Mouse (Mus musculus): ENCODE data around the gene Exosc9. TPM values are rescaled to one million over a fixed set of nuclear protein-coding genes. Genes with fewer than 3 reads are reported as not detected.

The Exosc9 gene
- 69.1 and 77.0 TPM in 2 replicates for polyA plus RNA-seq (2014; fragmentation: Nextera tagmentation; extraction: Ambion mirVana)

GRCm38 (mm10) chr3:36552406-36553047, at the start of gene Exosc9:
Gene Exosc9 (plus strand): TSS chr3:36552606.
- Histone ChIP-seq H3K4me2 (replicated peaks; ENCODE audit: low read depth, low read length) (peak within 1 kb of the TSS; percentile 93), H3K4me1 (ENCODE audit: control insufficient read depth, insufficient read depth, low read length) (no peaks in the 10 kb centered on the region), H3K9me3 (ENCODE audit: control insufficient read depth, low read length) (no peaks in the 10 kb centered on the region), H3K4me3 (ENCODE audit: low read length) (peak within 1 kb of the TSS; percentile 93), H3K27ac (ENCODE audit: low read depth, low read length) (no peak within 1 kb of the TSS), H3K36me3 (ENCODE audit: control insufficient read depth, insufficient read depth, low read length) (peaks cover 34% of the 10 kb centered on the region), H3K9ac (ENCODE audit: low read depth, low read length) (peak within 1 kb of the TSS; percentile 72), H3K27me3 (ENCODE audit: control insufficient read depth, insufficient read depth, low read length) (no peaks in the 10 kb centered on the region)
- under 1% methylated on average over 39 of the region's 39 CpGs for WGBS
- peak; percentile 96 for ATAC-seq (ENCODE audit: low FRiP score, low TSS enrichment)

- Histone ChIP-seq H3K4me1 (ENCODE audit: control insufficient read depth, insufficient read depth, low read length) (no peaks in the 10 kb centered on the region), H3K27me3 (ENCODE audit: control insufficient read depth, insufficient read depth, low read length) (no peaks in the 10 kb centered on the region), H3K4me2 (replicated peaks; ENCODE audit: low read depth, low read length) (no peak overlapping the region), H3K4me3 (ENCODE audit: low read length) (no peak overlapping the region), H3K27ac (ENCODE audit: low read depth, low read length) (no peak overlapping the region), H3K9ac (ENCODE audit: low read depth, low read length) (no peak overlapping the region), H3K36me3 (ENCODE audit: control insufficient read depth, insufficient read depth, low read length) (no peaks in the 10 kb centered on the region), H3K9me3 (ENCODE audit: control insufficient read depth, low read length) (no peaks in the 10 kb centered on the region)
- 89% methylated on average over 8 of the region's 8 CpGs for WGBS
- no peak for ATAC-seq (ENCODE audit: low FRiP score, low TSS enrichment)
Measured at GRCm38 (mm10) chr3:36505306-36505705, 47.1 kb upstream of the Exosc9 start.

- H3K36me3 ChIP-seq (ENCODE audit: control insufficient read depth, insufficient read depth, low read length) = no peaks in the 10 kb centered on the region
- no peak overlapping the region for H3K9ac ChIP-seq (ENCODE audit: low read depth, low read length)
- 78% methylated on average over 10 of the region's 10 CpGs for WGBS
- no peaks in the 10 kb centered on the region for H3K9me3 ChIP-seq (ENCODE audit: control insufficient read depth, low read length)
- H3K27me3 ChIP-seq (ENCODE audit: control insufficient read depth, insufficient read depth, low read length) = no peaks in the 10 kb centered on the region
- no peak overlapping the region for H3K27ac ChIP-seq (ENCODE audit: low read depth, low read length)
- H3K4me3 ChIP-seq (ENCODE audit: low read length) = no peak overlapping the region
- H3K4me1 ChIP-seq (ENCODE audit: control insufficient read depth, insufficient read depth, low read length) = no peaks in the 10 kb centered on the region
- ATAC-seq (ENCODE audit: low FRiP score, low TSS enrichment) = no peak
- H3K4me2 ChIP-seq (replicated peaks; ENCODE audit: low read depth, low read length) = no peak overlapping the region
Measured at GRCm38 (mm10) chr3:36505809-36506735, 46.3 kb upstream of the Exosc9 start.

- no peaks in the 10 kb centered on the region for H3K27me3 ChIP-seq (ENCODE audit: control insufficient read depth, insufficient read depth, low read length)
- no peak overlapping the region for H3K27ac ChIP-seq (ENCODE audit: low read depth, low read length)
- 76% methylated on average over 6 of the region's 6 CpGs for WGBS
- H3K9me3 ChIP-seq (ENCODE audit: control insufficient read depth, low read length) = no peaks in the 10 kb centered on the region
- no peak overlapping the region for H3K9ac ChIP-seq (ENCODE audit: low read depth, low read length)
- H3K36me3 ChIP-seq (ENCODE audit: control insufficient read depth, insufficient read depth, low read length) = no peaks in the 10 kb centered on the region
- no peak overlapping the region for H3K4me3 ChIP-seq (ENCODE audit: low read length)
- no peak overlapping the region for H3K4me2 ChIP-seq (replicated peaks; ENCODE audit: low read depth, low read length)
- no peaks in the 10 kb centered on the region for H3K4me1 ChIP-seq (ENCODE audit: control insufficient read depth, insufficient read depth, low read length)
- ATAC-seq (ENCODE audit: low FRiP score, low TSS enrichment) = no peak
Measured at GRCm38 (mm10) chr3:36511491-36511890, 40.9 kb upstream of the Exosc9 start.

GRCm38 (mm10) chr3:36516196-36516595, 36.2 kb upstream of the Exosc9 start:
- Histone ChIP-seq H3K4me2 (replicated peaks; ENCODE audit: low read depth, low read length) (no peak overlapping the region), H3K36me3 (ENCODE audit: control insufficient read depth, insufficient read depth, low read length) (no peaks in the 10 kb centered on the region), H3K9ac (ENCODE audit: low read depth, low read length) (no peak overlapping the region), H3K27me3 (ENCODE audit: control insufficient read depth, insufficient read depth, low read length) (peaks cover 15% of the 10 kb centered on the region), H3K27ac (ENCODE audit: low read depth, low read length) (no peak overlapping the region), H3K4me1 (ENCODE audit: control insufficient read depth, insufficient read depth, low read length) (no peaks in the 10 kb centered on the region), H3K9me3 (ENCODE audit: control insufficient read depth, low read length) (no peaks in the 10 kb centered on the region), H3K4me3 (ENCODE audit: low read length) (no peak overlapping the region)
- WGBS = 83% methylated on average over 9 of the region's 9 CpGs
- no peak for ATAC-seq (ENCODE audit: low FRiP score, low TSS enrichment)

- no peaks in the 10 kb centered on the region for H3K9me3 ChIP-seq (ENCODE audit: control insufficient read depth, low read length)
- ATAC-seq (ENCODE audit: low FRiP score, low TSS enrichment) = peak; percentile 57; the same call in 1 of the 2 replicates
- H3K9ac ChIP-seq (ENCODE audit: low read depth, low read length) = peak within 1 kb of the TSS; percentile 31
- no peaks in the 10 kb centered on the region for H3K36me3 ChIP-seq (ENCODE audit: control insufficient read depth, insufficient read depth, low read length)
- H3K27me3 ChIP-seq (ENCODE audit: control insufficient read depth, insufficient read depth, low read length) = peaks cover 30% of the 10 kb centered on the region
- WGBS = under 1% methylated on average over 50 of the region's 51 CpGs
- H3K4me1 ChIP-seq (ENCODE audit: control insufficient read depth, insufficient read depth, low read length) = no peaks in the 10 kb centered on the region
- H3K4me3 ChIP-seq (ENCODE audit: low read length) = peak within 1 kb of the TSS; percentile 46
- no peak within 1 kb of the TSS for H3K27ac ChIP-seq (ENCODE audit: low read depth, low read length)
- H3K4me2 ChIP-seq (replicated peaks; ENCODE audit: low read depth, low read length) = peak within 1 kb of the TSS; percentile 85
Measured at GRCm38 (mm10) chr3:36521073-36522060, 31.0 kb upstream of the Exosc9 start, which contains the start of gene Gm11549. Gene Gm11549 (minus strand): TSS chr3:36521813.

- Histone ChIP-seq H3K4me3 (ENCODE audit: low read length) (no peak overlapping the region), H3K4me2 (replicated peaks; ENCODE audit: low read depth, low read length) (no peak overlapping the region), H3K9me3 (ENCODE audit: control insufficient read depth, low read length) (no peaks in the 10 kb centered on the region), H3K27ac (ENCODE audit: low read depth, low read length) (no peak overlapping the region), H3K9ac (ENCODE audit: low read depth, low read length) (no peak overlapping the region), H3K4me1 (ENCODE audit: control insufficient read depth, insufficient read depth, low read length) (no peaks in the 10 kb centered on the region), H3K36me3 (ENCODE audit: control insufficient read depth, insufficient read depth, low read length) (no peaks in the 10 kb centered on the region), H3K27me3 (ENCODE audit: control insufficient read depth, insufficient read depth, low read length) (peaks cover 30% of the 10 kb centered on the region)
- ATAC-seq (ENCODE audit: low FRiP score, low TSS enrichment) = no peak
- WGBS = 9% methylated on average over 4 of the region's 4 CpGs
Measured at GRCm38 (mm10) chr3:36522137-36522536, 30.3 kb upstream of the Exosc9 start.

- Histone ChIP-seq H3K36me3 (ENCODE audit: control insufficient read depth, insufficient read depth, low read length) (no peaks in the 10 kb centered on the region), H3K4me1 (ENCODE audit: control insufficient read depth, insufficient read depth, low read length) (no peaks in the 10 kb centered on the region), H3K27me3 (ENCODE audit: control insufficient read depth, insufficient read depth, low read length) (peaks cover 24% of the 10 kb centered on the region), H3K9ac (ENCODE audit: low read depth, low read length) (no peak overlapping the region), H3K4me3 (ENCODE audit: low read length) (no peak overlapping the region), H3K4me2 (replicated peaks; ENCODE audit: low read depth, low read length) (no peak overlapping the region), H3K27ac (ENCODE audit: low read depth, low read length) (no peak overlapping the region), H3K9me3 (ENCODE audit: control insufficient read depth, low read length) (no peaks in the 10 kb centered on the region)
- no peak for ATAC-seq (ENCODE audit: low FRiP score, low TSS enrichment)
- WGBS = 74% methylated on average over 3 of the region's 3 CpGs
Measured at GRCm38 (mm10) chr3:36524466-36524865, 27.9 kb upstream of the Exosc9 start.

All from kidney, embryonic 14.5 days (tissue).